Mouse (Mus musculus) limb, embryonic 11.5 days (tissue): ENCODE data around the gene Ccp110. TPM values are rescaled to one million over a fixed set of nuclear protein-coding genes. Genes with fewer than 3 reads are reported as not detected.

Experiments
- ATAC-seq: fragments of 200-750 bp; cut with Nextera tagmentation; 2 replicates; pipeline ENCODE4 v1.8.0; 2017; ENCODE audit warnings: low read depth; ENCODE audit not compliant: insufficient number of reproducible peaks, low FRiP score, low TSS enrichment
- DNase-seq: peaks from one replicate; pipeline ENCODE4 v3.0.0-alpha.2; 2015; ENCODE audit warnings: low spot score
- H3K27ac ChIP-seq: fragments of 300-500 bp; sonication (generic); replicated peaks from 2 replicates; pipeline ENCODE4 v1.5.1; 2014; ENCODE audit warnings: low read depth, mild to moderate bottlenecking, low read length
- H3K27me3 ChIP-seq: fragments of 300-500 bp; sonication (generic); 2 replicates; pipeline ENCODE4 v1.6.1; 2014; ENCODE audit warnings: mild to moderate bottlenecking, low read length, mixed read lengths; ENCODE audit not compliant: control insufficient read depth, insufficient read depth
- H3K36me3 ChIP-seq: fragments of 300-500 bp; sonication (generic); 2 replicates; pipeline ENCODE4 v1.6.1; 2014; ENCODE audit warnings: mild to moderate bottlenecking, low read length, moderate library complexity, mixed read lengths; ENCODE audit not compliant: control insufficient read depth, insufficient read depth
- H3K4me1 ChIP-seq: fragments of 300-500 bp; sonication (generic); 2 replicates; pipeline ENCODE4 v1.6.1; 2014; ENCODE audit warnings: low read length, mixed read lengths; ENCODE audit not compliant: control insufficient read depth, insufficient read depth
- H3K4me2 ChIP-seq: fragments of 300-500 bp; sonication (generic); 2 replicates; pipeline ENCODE4 v1.6.1; 2014; ENCODE audit warnings: low read depth, mild to moderate bottlenecking, moderate library complexity; ENCODE audit not compliant: severe bottlenecking
- H3K4me3 ChIP-seq: fragments of 300-500 bp; sonication (generic); 2 replicates; pipeline ENCODE4 v1.5.1; 2014; ENCODE audit warnings: low read depth, low read length
- H3K9ac ChIP-seq: fragments of 300-500 bp; sonication (generic); 2 replicates; pipeline ENCODE4 v1.6.1; 2014; ENCODE audit warnings: mild to moderate bottlenecking, low read length
- H3K9me3 ChIP-seq: fragments of 300-500 bp; sonication (generic); 2 replicates; pipeline ENCODE4 v1.6.1; 2016; ENCODE audit warnings: low read length; ENCODE audit not compliant: control insufficient read depth
- WGBS: fragments of 180-500 bp; shearing (Covaris S2); extraction: QIAGEN DNeasy Blood & Tissue Kit; methylation state at CpG from one replicate; pipeline ENCODE4 v1.1.7; 2014; 5-methylcytosine and 5-hydroxymethylcytosine counted together
- polyA plus RNA-seq: library from polyadenylated mRNA; unstranded; fragments of >200 nt; fragmentation: Nextera tagmentation; extraction: Ambion mirVana; gene quantifications from 2 replicates; pipeline ENCODE4 v1.2.1, GENCODE M21; 2014

Gene Ccp110
- polyA plus RNA-seq, 1 experiment from 2014 or later, result 19.2 TPM

DNA sequence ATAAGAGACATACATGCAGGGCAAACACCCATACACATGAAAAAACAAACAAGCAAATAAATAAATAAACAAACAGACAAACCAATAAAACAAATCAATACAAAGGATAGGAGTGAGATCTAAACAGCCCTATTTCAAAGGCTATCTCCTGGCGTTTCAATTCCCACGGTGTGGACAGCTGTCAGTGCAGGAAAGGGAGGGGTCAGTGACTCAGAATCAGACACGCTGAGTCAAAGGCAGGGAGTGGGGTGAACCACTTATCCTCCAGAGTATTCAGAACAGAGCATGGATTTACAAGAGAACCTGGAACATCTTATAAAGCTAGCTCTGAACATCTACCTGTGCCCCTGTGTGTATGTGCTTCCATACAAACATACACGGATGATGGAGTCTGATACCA is 15.2 kb upstream of the Ccp110 start:
- no peak overlapping the region for H3K27ac ChIP-seq
- H3K4me1 ChIP-seq, result no peaks in the 10 kb centered on the region
- no peak for ATAC-seq
- no peak overlapping the region for H3K9ac ChIP-seq
- no peaks in the 10 kb centered on the region for H3K9me3 ChIP-seq
- H3K4me2 ChIP-seq, result no peak overlapping the region
- H3K4me3 ChIP-seq, result no peak overlapping the region
- no peaks in the 10 kb centered on the region; the same call in 1 of the 2 replicates for H3K36me3 ChIP-seq
- DNase-seq, result no peak
- WGBS, result 85% methylated on average over 4 of the region's 4 CpGs
- no peaks in the 10 kb centered on the region for H3K27me3 ChIP-seq

DNA sequence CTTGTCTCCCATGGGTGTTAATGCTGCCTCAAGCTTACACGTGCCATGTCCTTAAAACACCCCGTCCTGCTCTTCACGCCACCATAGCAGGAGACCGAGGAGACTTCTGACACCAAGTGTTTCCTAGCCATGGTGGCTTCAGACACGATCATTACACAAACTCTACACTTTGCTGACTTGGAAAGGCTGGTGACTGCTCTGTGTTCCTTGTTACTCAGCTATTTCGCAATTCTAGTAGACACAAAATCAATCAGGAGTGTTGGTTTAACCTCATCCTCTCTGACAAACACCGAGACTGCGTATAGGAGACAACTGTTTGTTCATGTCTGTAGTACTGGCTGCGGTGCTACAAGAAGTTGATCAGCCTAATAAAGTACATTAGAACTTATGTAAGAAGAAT is 13.5 kb upstream of the Ccp110 start:
- Histone ChIP-seq H3K9me3 (no peaks in the 10 kb centered on the region), H3K4me2 (no peak overlapping the region), H3K9ac (no peak overlapping the region), H3K4me1 (no peaks in the 10 kb centered on the region), H3K4me3 (no peak overlapping the region), H3K27me3 (no peaks in the 10 kb centered on the region), H3K27ac (no peak overlapping the region), H3K36me3 (no peaks in the 10 kb centered on the region; the same call in 1 of the 2 replicates)
- 92% methylated on average over 9 of the region's 9 CpGs for WGBS
- no peak for ATAC-seq
- DNase-seq, result no peak

DNA sequence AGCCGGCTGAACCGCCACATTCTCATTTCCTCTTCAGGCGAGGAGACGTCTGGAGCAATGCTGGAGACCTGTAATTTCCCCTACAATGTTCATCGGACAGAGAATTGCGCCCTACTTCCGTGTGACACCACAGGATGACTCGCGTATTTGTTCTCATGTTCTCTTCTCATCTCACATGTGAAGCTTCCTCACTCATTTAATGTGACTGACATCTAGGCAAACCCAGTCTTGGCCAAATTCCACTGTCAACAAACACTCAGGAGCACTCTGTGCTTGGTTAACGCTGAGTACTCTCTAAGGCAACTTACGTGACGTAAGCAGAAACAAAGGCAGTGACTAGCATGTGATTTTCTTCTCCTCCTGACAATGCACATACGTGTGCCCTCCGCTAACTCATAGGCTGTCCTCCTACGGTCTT is 9.2 kb upstream of the Ccp110 start:
- Histone ChIP-seq H3K9me3 (no peaks in the 10 kb centered on the region), H3K4me1 (peaks cover 6% of the 10 kb centered on the region), H3K4me3 (no peak overlapping the region), H3K27me3 (no peaks in the 10 kb centered on the region), H3K9ac (no peak overlapping the region), H3K4me2 (no peak overlapping the region), H3K27ac (no peak overlapping the region), H3K36me3 (no peaks in the 10 kb centered on the region)
- WGBS, result 96% methylated on average over 15 of the region's 15 CpGs
- ATAC-seq (no peak), DNase-seq (no peak)

DNA sequence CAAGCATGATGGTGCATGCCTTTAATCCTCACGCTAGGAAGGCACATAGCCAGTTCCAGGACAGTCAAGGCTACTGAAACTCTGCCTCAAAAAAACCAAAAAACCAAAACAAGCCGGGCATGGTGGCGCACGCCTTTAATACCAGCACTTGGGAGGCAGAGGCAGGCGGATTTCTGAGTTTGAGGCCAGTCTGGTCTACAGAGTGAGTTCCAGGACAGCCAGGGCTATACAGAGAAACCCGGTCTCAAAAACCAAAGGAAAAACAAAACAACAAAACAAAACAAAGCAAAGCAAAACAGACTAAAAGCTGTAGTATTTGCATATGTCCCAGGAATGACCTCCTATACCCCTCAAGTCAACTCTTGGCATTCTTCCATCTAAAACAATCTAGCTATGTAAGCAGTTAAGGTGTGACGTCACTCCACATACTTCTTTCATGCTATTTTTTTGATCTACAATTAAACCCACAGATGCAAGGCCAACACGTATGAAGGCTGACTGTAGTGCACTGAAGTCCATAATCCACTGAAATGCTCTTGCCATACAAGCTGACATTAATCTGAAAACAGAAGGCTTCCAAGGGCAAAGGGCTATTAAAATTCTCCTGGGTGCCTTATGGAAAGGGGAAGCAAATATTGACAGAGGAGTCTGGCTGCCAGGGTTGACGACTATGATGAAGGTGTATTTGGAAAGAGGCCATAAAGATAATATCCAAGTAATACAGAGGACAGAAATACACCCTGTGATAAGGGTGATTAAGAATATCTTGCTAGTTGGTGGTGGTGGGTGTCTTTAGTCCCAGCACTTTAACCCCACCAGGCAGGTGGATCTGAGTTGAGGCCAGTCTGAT is 8.1 kb upstream of the Ccp110 start:
- WGBS, result 93% methylated on average over 9 of the region's 9 CpGs
- DNase-seq (no peak), ATAC-seq (no peak)
- Histone ChIP-seq H3K9ac (no peak overlapping the region), H3K9me3 (no peaks in the 10 kb centered on the region), H3K27me3 (no peaks in the 10 kb centered on the region), H3K4me2 (peak overlapping the region; percentile 82), H3K4me1 (peaks cover 6% of the 10 kb centered on the region), H3K36me3 (no peaks in the 10 kb centered on the region), H3K27ac (no peak overlapping the region), H3K4me3 (no peak overlapping the region)

DNA sequence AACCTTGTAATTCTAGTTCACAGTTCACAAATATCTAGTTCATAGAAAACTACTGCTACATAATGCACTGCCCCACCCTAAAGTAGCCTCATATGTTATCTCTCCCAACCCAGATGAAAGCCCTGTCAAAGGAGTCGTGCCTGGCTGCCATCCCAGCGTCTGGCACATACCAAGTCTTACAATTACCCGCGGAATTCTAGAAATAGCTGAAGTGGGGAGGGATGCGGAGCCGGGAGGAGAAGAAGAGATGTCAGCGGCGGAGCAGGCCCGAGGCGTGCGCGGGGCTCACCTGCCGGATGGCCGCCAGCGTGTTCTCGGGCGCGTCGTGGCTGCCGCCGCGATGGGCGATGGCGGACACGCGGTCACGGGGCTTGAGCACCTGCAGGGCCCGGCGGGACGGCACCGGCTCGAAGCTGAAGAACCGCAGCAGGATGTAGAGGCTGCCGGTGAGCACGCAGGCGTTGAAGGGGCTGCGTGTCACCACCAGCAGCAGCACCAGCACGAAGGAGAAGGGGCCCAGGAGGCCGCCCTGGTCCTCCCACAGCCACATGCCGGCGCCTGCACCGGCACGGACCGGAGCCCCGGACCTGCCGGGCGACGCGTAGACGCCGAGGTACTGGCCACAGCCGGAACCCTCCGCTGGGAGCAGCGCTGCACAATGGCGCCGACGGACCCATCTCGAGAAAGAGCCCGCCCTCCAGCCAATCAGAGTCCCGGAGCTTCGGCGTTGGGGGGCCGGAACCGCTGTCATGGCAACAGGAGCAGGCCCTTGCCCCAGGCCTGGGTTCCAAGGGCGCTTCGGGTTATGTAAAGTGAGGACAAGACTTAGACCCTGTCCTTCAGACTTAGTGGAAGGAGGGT is 7.0 kb upstream of the Ccp110 start, which contains the start of gene Gde1:
Gene Gde1 (minus strand): TSS at position 678 of the 861 bp plus-strand sequence.
- ATAC-seq (peak; percentile 95), DNase-seq (peak; percentile 94)
- H3K9ac ChIP-seq, result peak within 1 kb of the TSS; percentile 89
- H3K27ac ChIP-seq, result 0 out of 2 replicates have a peak within 1 kb of the TSS, but pooled peaks have one; percentile 8
- WGBS, result under 1% methylated on average over 66 of the region's 66 CpGs
- H3K4me1 ChIP-seq, result peaks cover 6% of the 10 kb centered on the region
- no peaks in the 10 kb centered on the region for H3K9me3 ChIP-seq
- H3K4me2 ChIP-seq, result peak within 1 kb of the TSS; percentile 82
- H3K27me3 ChIP-seq, result no peaks in the 10 kb centered on the region
- H3K4me3 ChIP-seq, result peak within 1 kb of the TSS; percentile 93
- H3K36me3 ChIP-seq, result no peaks in the 10 kb centered on the region

- Histone ChIP-seq H3K36me3 (no peaks in the 10 kb centered on the region), H3K4me2 (peak overlapping the region; percentile 82), H3K9me3 (no peaks in the 10 kb centered on the region), H3K27ac (no peak overlapping the region), H3K27me3 (no peaks in the 10 kb centered on the region), H3K9ac (no peak overlapping the region), H3K4me1 (peaks cover 6% of the 10 kb centered on the region), H3K4me3 (no peak overlapping the region; the same call in 1 of the 2 replicates)
- WGBS, result 53% methylated on average over 6 of the region's 6 CpGs
- ATAC-seq, result 0 out of 2 replicates have a peak, but pooled peaks have one; percentile 9
- DNase-seq, result no peak
Measured at GRCm38 (mm10) chr7:118706051-118706450, 6.3 kb upstream of the Ccp110 start.

- H3K36me3 ChIP-seq, result no peaks in the 10 kb centered on the region
- no peak overlapping the region for H3K4me2 ChIP-seq
- no peak overlapping the region for H3K4me3 ChIP-seq
- no peak overlapping the region for H3K27ac ChIP-seq
- no peak for ATAC-seq
- WGBS, result 88% methylated on average over 5 of the region's 5 CpGs
- H3K27me3 ChIP-seq, result no peaks in the 10 kb centered on the region
- no peak for DNase-seq
- peaks cover 6% of the 10 kb centered on the region for H3K4me1 ChIP-seq
- H3K9ac ChIP-seq, result no peak overlapping the region
- no peaks in the 10 kb centered on the region for H3K9me3 ChIP-seq
Measured at GRCm38 (mm10) chr7:118706488-118706887, 5.9 kb upstream of the Ccp110 start.

DNA sequence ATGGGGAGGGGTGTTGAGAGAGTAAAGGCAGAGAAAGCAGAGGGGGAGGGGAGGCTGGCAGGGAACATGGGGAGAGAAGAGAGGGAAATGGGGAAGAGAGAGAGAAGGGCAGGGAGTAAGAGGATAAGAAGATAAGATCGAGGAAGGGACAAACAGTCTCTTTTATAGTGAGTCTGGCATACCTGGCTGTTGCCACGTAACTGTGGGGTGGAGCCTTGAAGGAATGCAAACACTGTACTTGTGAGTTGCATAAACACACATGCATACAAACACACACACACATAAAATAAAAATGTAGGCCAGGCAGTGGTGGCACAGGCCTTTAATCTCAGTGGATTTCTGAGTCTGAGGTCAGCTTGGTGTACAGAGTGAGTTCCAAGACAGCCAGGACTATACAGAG is 5.1 kb upstream of the Ccp110 start:
- no peak overlapping the region for H3K4me2 ChIP-seq
- H3K9ac ChIP-seq, result no peak overlapping the region
- DNase-seq (no peak), ATAC-seq (no peak)
- H3K9me3 ChIP-seq, result no peaks in the 10 kb centered on the region
- H3K27me3 ChIP-seq, result no peaks in the 10 kb centered on the region
- H3K27ac ChIP-seq, result no peak overlapping the region
- 84% methylated on average over 2 of the region's 2 CpGs for WGBS
- peaks cover 6% of the 10 kb centered on the region for H3K4me1 ChIP-seq
- no peaks in the 10 kb centered on the region for H3K36me3 ChIP-seq
- no peak overlapping the region for H3K4me3 ChIP-seq
